Mouse (Mus musculus) embryonic fibroblast, embryonic 13.5 days (primary cell): ENCODE results near the gene Itpripl2.

Experiments used
- CTCF ChIP-seq: IDR thresholded peaks from 2 replicates; pipeline ENCODE4 v1.5.1; 2011; ENCODE audit warnings: mild to moderate bottlenecking, control low read depth, low read length, moderate library complexity, borderline replicate concordance; ENCODE audit not compliant: insufficient read depth
- POLR2A ChIP-seq: IDR thresholded peaks from 2 replicates; pipeline ENCODE4 v1.6.1; 2011; ENCODE audit warnings: low read depth, mild to moderate bottlenecking, control low read depth, low read length, moderate library complexity

- peak; percentile 88 for TF ChIP-seq CTCF
- no peak for TF ChIP-seq POLR2A
Measured at GRCm38 (mm10) chr7:118448134-118448967, 43.4 kb downstream of the Itpripl2 start, which contains the start of gene Syt17.
